Mouse (Mus musculus) hindbrain, embryonic 11.5 days (tissue): ENCODE measurements around the gene Itpkb. TPM values are rescaled to one million over a fixed set of nuclear protein-coding genes. Genes with fewer than 3 reads are reported as not detected.
"Not testable (repeated sequence)": the region's sequence is repeated elsewhere in the genome, so short reads cannot be mapped to it uniquely, and the experiment has no call there.

Source experiments
- ATAC-seq: fragments of 200-750 bp; cut with Nextera tagmentation; 2 replicates; pipeline ENCODE4 v1.8.0; 2017; ENCODE audit warnings: mild to moderate bottlenecking, moderate TSS enrichment, moderate library complexity; ENCODE audit not compliant: low FRiP score
- DNase-seq: peaks from one replicate; pipeline ENCODE4 v3.0.0-alpha.2; 2015; ENCODE audit warnings: low spot score
- H3K27ac ChIP-seq: fragments of 300-500 bp; sonication (generic); 2 replicates; pipeline ENCODE4 v1.5.1; 2014; ENCODE audit warnings: mild to moderate bottlenecking, low read depth, low read length
- H3K27me3 ChIP-seq: fragments of 300-500 bp; sonication (generic); 2 replicates; pipeline ENCODE4 v1.6.1; 2014; ENCODE audit warnings: mild to moderate bottlenecking, low read length, moderate library complexity, mixed read lengths; ENCODE audit not compliant: control insufficient read depth, insufficient read depth
- H3K36me3 ChIP-seq: fragments of 300-500 bp; sonication (generic); 2 replicates; pipeline ENCODE4 v1.6.1; 2014; ENCODE audit warnings: mild to moderate bottlenecking, low read length, moderate library complexity, mixed read lengths; ENCODE audit not compliant: control insufficient read depth, insufficient read depth
- H3K4me1 ChIP-seq: fragments of 300-500 bp; sonication (generic); replicated peaks from 2 replicates; pipeline ENCODE4 v1.6.1; 2014; ENCODE audit warnings: low read length, mixed read lengths; ENCODE audit not compliant: control insufficient read depth, insufficient read depth
- H3K4me2 ChIP-seq: fragments of 300-500 bp; sonication (generic); replicated peaks from 2 replicates; pipeline ENCODE4 v1.6.1; 2014; ENCODE audit warnings: mild to moderate bottlenecking, low read depth, low read length
- H3K4me3 ChIP-seq: fragments of 300-500 bp; sonication (generic); 2 replicates; pipeline ENCODE4 v1.5.1; 2014; ENCODE audit warnings: low read depth, low read length
- H3K9ac ChIP-seq: fragments of 300-500 bp; sonication (generic); 2 replicates; pipeline ENCODE4 v1.6.1; 2014; ENCODE audit warnings: low read depth, low read length
- H3K9me3 ChIP-seq: fragments of 300-500 bp; sonication (generic); 2 replicates; pipeline ENCODE4 v1.6.1; 2016; ENCODE audit warnings: low read length; ENCODE audit not compliant: control insufficient read depth
- WGBS: fragments of 180-500 bp; shearing (Covaris S2); extraction: QIAGEN DNeasy Blood & Tissue Kit; methylation state at CpG from one replicate; pipeline ENCODE4 v1.1.7; 2014; 5-methylcytosine and 5-hydroxymethylcytosine counted together
- polyA plus RNA-seq: library from polyadenylated mRNA; unstranded; fragments of >200 nt; fragmentation: Nextera tagmentation; extraction: Ambion mirVana; gene quantifications from 2 replicates; pipeline ENCODE4 v1.2.1, GENCODE M21; 2014

Gene Itpkb
- polyA plus RNA-seq, 1 experiment from 2014 or later = 4.3 TPM

- Histone ChIP-seq H3K4me2 (no peak overlapping the region), H3K4me1 (0 out of 2 replicates have a peak, but pooled peaks cover 2% of the 10 kb centered on the region), H3K36me3 (no peaks in the 10 kb centered on the region), H3K9me3 (no peaks in the 10 kb centered on the region), H3K27me3 (no peaks in the 10 kb centered on the region), H3K27ac (no peak overlapping the region), H3K9ac (peak overlapping the region; percentile 64; the same call in 1 of the 2 replicates), H3K4me3 (no peak overlapping the region)
- ATAC-seq = no peak
- no peak for DNase-seq
- WGBS = 78% methylated on average over 18 of the region's 18 CpGs
Observed at GRCm38 (mm10) chr1:180365983-180366811, 35.9 kb downstream of the Itpkb start.

- Histone ChIP-seq H3K9me3 (no peaks in the 10 kb centered on the region), H3K9ac (no peak overlapping the region), H3K27ac (no peak overlapping the region), H3K36me3 (no peaks in the 10 kb centered on the region), H3K4me2 (no peak overlapping the region), H3K4me3 (no peak overlapping the region), H3K4me1 (0 out of 2 replicates have a peak, but pooled peaks cover 2% of the 10 kb centered on the region), H3K27me3 (no peaks in the 10 kb centered on the region)
- DNase-seq (no peak), ATAC-seq (no peak)
- 71% methylated on average over 3 of the region's 3 CpGs for WGBS
Observed at GRCm38 (mm10) chr1:180367045-180367619, 36.8 kb downstream of the Itpkb start.

GRCm38 (mm10) chr1:180367626-180368025 lies 37.3 kb downstream of the Itpkb start:
- no peak overlapping the region for H3K4me2 ChIP-seq
- WGBS = 72% methylated on average over 3 of the region's 3 CpGs
- H3K4me3 ChIP-seq = no peak overlapping the region
- H3K27me3 ChIP-seq = no peaks in the 10 kb centered on the region
- DNase-seq (no peak), ATAC-seq (no peak)
- H3K4me1 ChIP-seq = 0 out of 2 replicates have a peak, but pooled peaks cover 2% of the 10 kb centered on the region
- H3K27ac ChIP-seq = no peak overlapping the region
- H3K9me3 ChIP-seq = no peaks in the 10 kb centered on the region
- H3K36me3 ChIP-seq = no peaks in the 10 kb centered on the region
- H3K9ac ChIP-seq = no peak overlapping the region

- no peak overlapping the region for H3K4me2 ChIP-seq
- H3K27me3 ChIP-seq = no peaks in the 10 kb centered on the region
- H3K9ac ChIP-seq = no peak overlapping the region
- DNase-seq (no peak), ATAC-seq (no peak)
- no peak overlapping the region for H3K4me3 ChIP-seq
- no peaks in the 10 kb centered on the region for H3K36me3 ChIP-seq
- no peak overlapping the region for H3K27ac ChIP-seq
- no peaks in the 10 kb centered on the region for H3K9me3 ChIP-seq
- H3K4me1 ChIP-seq = 0 out of 2 replicates have a peak, but pooled peaks cover 2% of the 10 kb centered on the region
- WGBS = 89% methylated on average over 7 of the region's 7 CpGs
Observed at GRCm38 (mm10) chr1:180368112-180368511, 37.8 kb downstream of the Itpkb start.

- 70% methylated on average over 9 of the region's 9 CpGs for WGBS
- H3K27me3 ChIP-seq = no peaks in the 10 kb centered on the region
- ATAC-seq (no peak), DNase-seq (no peak)
- no peak overlapping the region for H3K4me3 ChIP-seq
- no peak overlapping the region for H3K4me2 ChIP-seq
- H3K36me3 ChIP-seq = no peaks in the 10 kb centered on the region
- no peaks in the 10 kb centered on the region for H3K9me3 ChIP-seq
- no peak overlapping the region for H3K9ac ChIP-seq
- no peak overlapping the region for H3K27ac ChIP-seq
- 0 out of 2 replicates have a peak, but pooled peaks cover 2% of the 10 kb centered on the region for H3K4me1 ChIP-seq
Observed at GRCm38 (mm10) chr1:180368646-180369045, 38.4 kb downstream of the Itpkb start.

- Histone ChIP-seq H3K4me2 (no peak overlapping the region), H3K36me3 (no peaks in the 10 kb centered on the region), H3K9me3 (no peaks in the 10 kb centered on the region), H3K4me1 (0 out of 2 replicates have a peak, but pooled peaks cover 2% of the 10 kb centered on the region), H3K9ac (no peak overlapping the region), H3K4me3 (no peak overlapping the region), H3K27me3 (no peaks in the 10 kb centered on the region), H3K27ac (no peak overlapping the region)
- DNase-seq (no peak), ATAC-seq (no peak)
- WGBS = 77% methylated on average over 10 of the region's 10 CpGs
Observed at GRCm38 (mm10) chr1:180370858-180371652, 40.8 kb downstream of the Itpkb start.

GRCm38 (mm10) chr1:180372258-180372657 lies 42.0 kb downstream of the Itpkb start:
- 92% methylated on average over 5 of the region's 5 CpGs for WGBS
- not testable (repeated sequence) for ATAC-seq, H3K4me2 ChIP-seq, DNase-seq, H3K27ac ChIP-seq, H3K4me1 ChIP-seq, H3K27me3 ChIP-seq, H3K9ac ChIP-seq, H3K36me3 ChIP-seq, H3K4me3 ChIP-seq, H3K9me3 ChIP-seq

- no peaks in the 10 kb centered on the region for H3K36me3 ChIP-seq
- H3K9ac ChIP-seq = no peak overlapping the region
- ATAC-seq = no peak
- 76% methylated on average over 7 of the region's 7 CpGs for WGBS
- no peak for DNase-seq
- no peaks in the 10 kb centered on the region for H3K9me3 ChIP-seq
- H3K27me3 ChIP-seq = no peaks in the 10 kb centered on the region
- no peak overlapping the region for H3K4me2 ChIP-seq
- no peaks in the 10 kb centered on the region for H3K4me1 ChIP-seq
- H3K27ac ChIP-seq = no peak overlapping the region
- H3K4me3 ChIP-seq = no peak overlapping the region
Observed at GRCm38 (mm10) chr1:180376598-180376997, 46.3 kb downstream of the Itpkb start.
